Mouse (Mus musculus) embryonic facial prominence, embryonic 10.5 days (tissue): ENCODE measurements at regions not wholly inside any gene's neighbourhood (a gene's known extent, or its start where the extent isn't known, plus 50 kb on each side); places are given as distances from the start of the nearest gene placed in this dataset.

Experiments
- DNase-seq: peaks from one replicate; pipeline ENCODE4 v3.0.0-alpha.2; 2017; ENCODE audit warnings: low spot score
- H3K27ac ChIP-seq: fragments of 300-500 bp; sonication (generic); replicated peaks from 2 replicates; pipeline ENCODE4 v1.5.1; 2016; ENCODE audit warnings: mild to moderate bottlenecking
- H3K27me3 ChIP-seq: fragments of 300-500 bp; sonication (generic); replicated peaks from 2 replicates; pipeline ENCODE4 v1.6.1; 2016; ENCODE audit warnings: low read depth, mild to moderate bottlenecking; ENCODE audit not compliant: poor library complexity, severe bottlenecking
- H3K36me3 ChIP-seq: fragments of 300-500 bp; sonication (generic); replicated peaks from 2 replicates; pipeline ENCODE4 v1.6.1; 2016; ENCODE audit warnings: mild to moderate bottlenecking, moderate library complexity
- H3K4me1 ChIP-seq: fragments of 300-500 bp; sonication (generic); 2 replicates; pipeline ENCODE4 v1.6.1; 2016
- H3K4me3 ChIP-seq: fragments of 300-500 bp; sonication (generic); 2 replicates; pipeline ENCODE4 v1.5.1; 2016; ENCODE audit warnings: mild to moderate bottlenecking, moderate library complexity
- H3K9me3 ChIP-seq: fragments of 300-500 bp; sonication (generic); 2 replicates; pipeline ENCODE4 v1.6.1; 2016; ENCODE audit warnings: mild to moderate bottlenecking
- WGBS: fragments of 180-500 bp; shearing (Covaris S2); methylation state at CpG from one replicate; pipeline ENCODE4 v1.1.7; 2016; 5-methylcytosine and 5-hydroxymethylcytosine counted together

- Histone ChIP-seq H3K27me3 (no peaks in the 10 kb centered on the region), H3K4me3 (no peak overlapping the region), H3K9me3 (no peaks in the 10 kb centered on the region), H3K36me3 (no peaks in the 10 kb centered on the region), H3K4me1 (no peaks in the 10 kb centered on the region), H3K27ac (no peak overlapping the region)
- 70% methylated on average over 5 of the region's 5 CpGs for WGBS
- no peak for DNase-seq
These were observed 83.3 kb upstream of the Nek7 start for GRCm38 (mm10) chr1:138703291-138703690.

- Histone ChIP-seq H3K27ac (no peak overlapping the region), H3K9me3 (no peaks in the 10 kb centered on the region), H3K27me3 (no peaks in the 10 kb centered on the region), H3K36me3 (no peaks in the 10 kb centered on the region), H3K4me3 (no peak overlapping the region), H3K4me1 (no peaks in the 10 kb centered on the region)
- DNase-seq: no peak
- WGBS: 87% methylated on average over 6 of the region's 6 CpGs
These were observed 69.3 kb upstream of the Nek7 start for GRCm38 (mm10) chr1:138689234-138689633.

GRCm38 (mm10) chr1:138686746-138687145 lies 66.8 kb upstream of the Nek7 start:
- no peaks in the 10 kb centered on the region for H3K9me3 ChIP-seq
- H3K27me3 ChIP-seq: no peaks in the 10 kb centered on the region
- no peaks in the 10 kb centered on the region for H3K4me1 ChIP-seq
- no peak overlapping the region for H3K27ac ChIP-seq
- no peaks in the 10 kb centered on the region for H3K36me3 ChIP-seq
- no peak for DNase-seq
- no peak overlapping the region for H3K4me3 ChIP-seq
- 90% methylated on average over 5 of the region's 5 CpGs for WGBS

GRCm38 (mm10) chr1:138683711-138684110 lies 63.8 kb upstream of the Nek7 start:
- 81% methylated on average over 10 of the region's 10 CpGs for WGBS
- no peaks in the 10 kb centered on the region for H3K27me3 ChIP-seq
- no peaks in the 10 kb centered on the region for H3K9me3 ChIP-seq
- no peak for DNase-seq
- no peaks in the 10 kb centered on the region for H3K36me3 ChIP-seq
- H3K27ac ChIP-seq: no peak overlapping the region
- H3K4me3 ChIP-seq: no peak overlapping the region
- H3K4me1 ChIP-seq: no peaks in the 10 kb centered on the region

GRCm38 (mm10) chr1:138681970-138682369 lies 62.0 kb upstream of the Nek7 start:
- Histone ChIP-seq H3K27ac (no peak overlapping the region), H3K4me3 (no peak overlapping the region), H3K9me3 (no peaks in the 10 kb centered on the region), H3K27me3 (no peaks in the 10 kb centered on the region), H3K36me3 (no peaks in the 10 kb centered on the region), H3K4me1 (no peaks in the 10 kb centered on the region)
- WGBS: 70% methylated on average over 4 of the region's 4 CpGs
- no peak for DNase-seq

- no peaks in the 10 kb centered on the region for H3K27me3 ChIP-seq
- WGBS: 87% methylated on average over 4 of the region's 4 CpGs
- no peaks in the 10 kb centered on the region for H3K4me1 ChIP-seq
- no peaks in the 10 kb centered on the region for H3K9me3 ChIP-seq
- no peak overlapping the region for H3K4me3 ChIP-seq
- DNase-seq: no peak
- H3K36me3 ChIP-seq: no peaks in the 10 kb centered on the region
- no peak overlapping the region for H3K27ac ChIP-seq
These were observed 54.3 kb upstream of the Nek7 start for GRCm38 (mm10) chr1:138674199-138674598.
